Mouse (Mus musculus) CH12.LX (cell line): ENCODE measurements around the gene Fgfr2. TPM values are rescaled to one million over a fixed set of nuclear protein-coding genes. Genes with fewer than 3 reads are reported as not detected.

ENCODE experiments used
- DNase-seq: peaks from one replicate; pipeline ENCODE4 v3.0.0-alpha.2; 2013; ENCODE audit errors: extremely low read depth
- H3K27ac ChIP-seq: 2 replicates; pipeline ENCODE4 v1.5.1; 2012; ENCODE audit warnings: low read depth, mild to moderate bottlenecking, control low read depth, moderate library complexity; ENCODE audit not compliant: insufficient read depth
- H3K27me3 ChIP-seq: replicated peaks from 2 replicates; pipeline ENCODE3; 2012; ENCODE audit warnings: inconsistent platforms
- H3K36me3 ChIP-seq, 2 experiments: replicated peaks in 1 of 2; 2 replicates each; pipeline versions ENCODE3 to v1.6.1; 2012; ENCODE audit warnings: inconsistent platforms in 1 of 2, low read length in 1 of 2, mild to moderate bottlenecking in 1 of 2, mixed read lengths in 1 of 2, moderate library complexity in 1 of 2; ENCODE audit not compliant: control insufficient read depth in 1 of 2, insufficient read depth in 1 of 2
- H3K4me1 ChIP-seq, 2 experiments: 2 replicates each; pipeline ENCODE4 v1.6.1; 2012; ENCODE audit warnings: inconsistent platforms in 1 of 2, moderate library complexity in 1 of 2; ENCODE audit not compliant: insufficient read depth in 2 of 2, control insufficient read depth in 1 of 2
- H3K4me2 ChIP-seq: 2 replicates; pipeline ENCODE4 v1.6.1; 2012; ENCODE audit warnings: low read depth, mild to moderate bottlenecking, control low read depth; ENCODE audit not compliant: poor library complexity, insufficient read depth, severe bottlenecking
- H3K4me3 ChIP-seq, 3 experiments: fragments of 150-350 bp in 1 of 3; sonication (generic) in 1 of 3; replicated peaks in 1 of 3; 2 replicates each; pipeline versions ENCODE3 to v1.5.1; 2011 to 2012; ENCODE audit warnings: low read depth in 2 of 3, low read length in 2 of 3, mild to moderate bottlenecking in 2 of 3, moderate library complexity in 2 of 3, control low read depth in 1 of 3, improper control_type of control experiment in 1 of 3, inconsistent platforms in 1 of 3, mixed read lengths in 1 of 3; ENCODE audit not compliant: poor library complexity in 1 of 3
- H3K79me2 ChIP-seq: replicated peaks from 2 replicates; pipeline ENCODE4 v1.6.1; 2012; ENCODE audit warnings: mild to moderate bottlenecking, moderate library complexity; ENCODE audit not compliant: control insufficient read depth, poor library complexity, insufficient read depth, severe bottlenecking; ENCODE audit errors: extremely low read depth
- H3K9ac ChIP-seq: 2 replicates; pipeline ENCODE4 v1.6.1; 2012; ENCODE audit warnings: low read depth, mild to moderate bottlenecking, control low read depth, moderate library complexity; ENCODE audit not compliant: insufficient read depth
- H3K9me3 ChIP-seq: replicated peaks from 2 replicates; pipeline ENCODE3; 2012; ENCODE audit warnings: low read length, inconsistent platforms, mixed read lengths
- BHLHE40 ChIP-seq: IDR thresholded peaks from 2 replicates; pipeline ENCODE4 v1.6.1; 2011; ENCODE audit warnings: mild to moderate bottlenecking, low read depth, low read length, improper control_type of control experiment
- CTCF ChIP-seq, 2 experiments: IDR thresholded peaks in 1 of 2; conservative IDR thresholded peaks in 1 of 2; 2 replicates each; pipeline ENCODE4 v1.5.1; 2011 to 2012; ENCODE audit warnings: low read depth in 2 of 2, low read length in 2 of 2, improper control_type of control experiment in 1 of 2, inconsistent platforms in 1 of 2, mild to moderate bottlenecking in 1 of 2, moderate library complexity in 1 of 2
- E2F4 ChIP-seq: IDR thresholded peaks from 2 replicates; pipeline ENCODE4 v1.6.1; 2011; ENCODE audit warnings: low read depth, low read length, improper control_type of control experiment; ENCODE audit not compliant: insufficient replicate concordance
- ELF1 ChIP-seq: IDR thresholded peaks from 2 replicates; pipeline ENCODE4 v1.6.1; 2014; ENCODE audit warnings: low read depth, mild to moderate bottlenecking, inconsistent platforms, low read length, improper control_type of control experiment
- EP300 ChIP-seq: IDR thresholded peaks from 2 replicates; pipeline ENCODE4 v1.6.1; 2011; ENCODE audit warnings: low read length, improper control_type of control experiment
- HCFC1 ChIP-seq: IDR thresholded peaks from 2 replicates; pipeline ENCODE4 v1.6.1; 2012; ENCODE audit warnings: low read depth, mild to moderate bottlenecking, inconsistent platforms, low read length, improper control_type of control experiment
- IRF4 ChIP-seq: IDR thresholded peaks from 2 replicates; pipeline ENCODE4 v1.6.1; 2014; ENCODE audit warnings: low read depth, mild to moderate bottlenecking, inconsistent platforms, low read length, improper control_type of control experiment
- JUND ChIP-seq: conservative IDR thresholded peaks from 2 replicates; pipeline ENCODE4 v1.6.1; 2011; ENCODE audit warnings: low read depth, low read length, improper control_type of control experiment
- KAT2A ChIP-seq: IDR thresholded peaks from 2 replicates; pipeline ENCODE4 v1.6.1; 2012; ENCODE audit warnings: low read length, improper control_type of control experiment, inconsistent platforms; ENCODE audit not compliant: insufficient replicate concordance
- MEF2A ChIP-seq: IDR thresholded peaks from 2 replicates; pipeline ENCODE4 v1.6.1; 2014; ENCODE audit warnings: low read depth, mild to moderate bottlenecking, inconsistent platforms, low read length, improper control_type of control experiment, borderline replicate concordance
- MYC ChIP-seq: IDR thresholded peaks from 2 replicates; pipeline ENCODE4 v1.6.1; 2011; ENCODE audit warnings: low read depth, mild to moderate bottlenecking, improper control_type of control experiment, low read length
- NRF1 ChIP-seq: IDR thresholded peaks from 2 replicates; pipeline ENCODE4 v1.6.1; 2014; ENCODE audit warnings: low read depth, mild to moderate bottlenecking, inconsistent platforms, low read length, improper control_type of control experiment, moderate library complexity
- POLR2AphosphoS2 ChIP-seq: IDR thresholded peaks from 2 replicates; pipeline ENCODE4 v1.6.1; 2011; ENCODE audit warnings: low read depth, low read length, improper control_type of control experiment
- SIN3A ChIP-seq: IDR thresholded peaks from 2 replicates; pipeline ENCODE4 v1.6.1; 2012; ENCODE audit warnings: low read length, improper control_type of control experiment, inconsistent platforms
- TBP ChIP-seq: conservative IDR thresholded peaks from 2 replicates; pipeline ENCODE4 v1.6.1; 2011; ENCODE audit warnings: low read depth, low read length, improper control_type of control experiment
- TCF12 ChIP-seq: IDR thresholded peaks from 2 replicates; pipeline ENCODE4 v1.6.1; 2014; ENCODE audit warnings: low read depth, mild to moderate bottlenecking, inconsistent platforms, low read length, improper control_type of control experiment
- UBTF ChIP-seq: IDR thresholded peaks from 2 replicates; pipeline ENCODE4 v1.6.1; 2012; ENCODE audit warnings: low read depth, mild to moderate bottlenecking, inconsistent platforms, low read length, improper control_type of control experiment, moderate library complexity
- USF1 ChIP-seq: IDR thresholded peaks from 2 replicates; pipeline ENCODE4 v1.6.1; 2014; ENCODE audit warnings: low read depth, mild to moderate bottlenecking, inconsistent platforms, low read length, improper control_type of control experiment
- USF2 ChIP-seq: conservative IDR thresholded peaks from 2 replicates; pipeline ENCODE4 v1.6.1; 2011; ENCODE audit warnings: low read depth, low read length, improper control_type of control experiment
- ZKSCAN1 ChIP-seq: IDR thresholded peaks from 2 replicates; pipeline ENCODE4 v1.6.1; 2012; ENCODE audit warnings: low read depth, inconsistent platforms, low read length, improper control_type of control experiment, borderline replicate concordance
- ZMIZ1 ChIP-seq: IDR thresholded peaks from 2 replicates; pipeline ENCODE4 v1.6.1; 2012; ENCODE audit warnings: low read depth, mild to moderate bottlenecking, inconsistent platforms, low read length, improper control_type of control experiment
- dilution Hi-C: fragments of 300-500 bp; cut with MboI; formaldehyde crosslinking; loops from 2 replicates; pipeline ENCODE4 v1.14.3; 2020; ENCODE audit warnings: low sequenced_read_pairs; ENCODE audit not compliant: extremely low pct_unique_long_range_greater_than_20kb, extremely low pct_ligation_motif_present
- in situ Hi-C: fragments of 300-500 bp; cut with MboI; formaldehyde crosslinking; loops from 3 replicates; pipeline ENCODE4 v1.14.3; 2019; ENCODE audit warnings: low sequenced_read_pairs, low pct_ligation_motif_present, low pct_unique_long_range_greater_than_20kb, mixed read lengths
- polyA plus RNA-seq: library from polyadenylated mRNA; unstranded; fragments of >175 nt; gene quantifications from 2 replicates; pipeline ENCODE4 v1.2.1, GENCODE M21; 2012; ENCODE audit warnings: low read depth; ENCODE audit not compliant: insufficient read length
- total RNA-seq, 2 experiments: library from RNA; depleted of rRNA; stranded (reverse); fragments of 300-350 nt in 1 of 2; fragments of >200 nt in 1 of 2; gene quantifications; 2 replicates each; pipeline ENCODE4 v1.2.3; 2012 to 2014

Gene Fgfr2
- total and polyA plus RNA-seq, 3 experiments, result not detected

DNA sequence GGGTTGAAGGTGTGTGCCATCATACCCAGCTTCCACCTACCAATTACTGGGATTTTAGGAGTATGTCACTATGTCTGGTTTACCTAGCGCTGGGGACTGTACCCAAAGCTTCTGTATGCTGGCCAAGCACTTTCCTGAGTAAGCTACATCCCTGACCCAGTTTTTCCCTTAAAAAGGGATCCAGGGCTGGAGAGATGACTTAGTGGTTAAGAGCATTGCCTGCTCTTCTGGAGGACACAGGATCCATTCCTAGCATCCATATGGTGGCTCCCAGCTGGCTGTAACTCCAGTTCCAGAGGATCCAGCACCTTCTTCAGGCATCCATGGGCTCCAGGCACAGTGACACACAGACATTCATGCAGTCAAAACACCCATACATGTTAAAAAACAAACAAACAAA lies 476.6 kb downstream of the Fgfr2 start:
- H3K4me1 ChIP-seq, result peaks cover 0 to 9% of the 10 kb centered on the region in 2 experiments; a peak in 2 of 4 replicates
- peaks cover 0 to 36% of the 10 kb centered on the region in 2 experiments for H3K36me3 ChIP-seq
- H3K9ac ChIP-seq, result no peak overlapping the region
- no peak overlapping the region for H3K4me3 ChIP-seq
- no peak for TF ChIP-seq CTCF (conservative IDR thresholded peaks at IDR 0.05 in 1 of 2, IDR thresholded peaks at IDR 0.05 in 1 of 2; ENCODE audit: low read depth in 2 of 2, low read length in 2 of 2)
- TF ChIP-seq E2F4, result no peak
- no peak for TF ChIP-seq USF1
- TF ChIP-seq IRF4, result no peak
- no peak for TF ChIP-seq KAT2A
- TF ChIP-seq BHLHE40, result no peak
- no peak for TF ChIP-seq POLR2AphosphoS2
- TF ChIP-seq TCF12, result no peak
- no peak for TF ChIP-seq EP300
- no peak for TF ChIP-seq NRF1
- H3K27ac ChIP-seq, result no peak overlapping the region
- DNase-seq, result no peak
- in situ Hi-C loops (no loop called here), dilution Hi-C loops (no loop called here)
- no peaks in the 10 kb centered on the region for H3K79me2 ChIP-seq
- H3K4me2 ChIP-seq, result no peak overlapping the region
- H3K9me3 ChIP-seq, result no peaks in the 10 kb centered on the region
- no peaks in the 10 kb centered on the region for H3K27me3 ChIP-seq

DNA sequence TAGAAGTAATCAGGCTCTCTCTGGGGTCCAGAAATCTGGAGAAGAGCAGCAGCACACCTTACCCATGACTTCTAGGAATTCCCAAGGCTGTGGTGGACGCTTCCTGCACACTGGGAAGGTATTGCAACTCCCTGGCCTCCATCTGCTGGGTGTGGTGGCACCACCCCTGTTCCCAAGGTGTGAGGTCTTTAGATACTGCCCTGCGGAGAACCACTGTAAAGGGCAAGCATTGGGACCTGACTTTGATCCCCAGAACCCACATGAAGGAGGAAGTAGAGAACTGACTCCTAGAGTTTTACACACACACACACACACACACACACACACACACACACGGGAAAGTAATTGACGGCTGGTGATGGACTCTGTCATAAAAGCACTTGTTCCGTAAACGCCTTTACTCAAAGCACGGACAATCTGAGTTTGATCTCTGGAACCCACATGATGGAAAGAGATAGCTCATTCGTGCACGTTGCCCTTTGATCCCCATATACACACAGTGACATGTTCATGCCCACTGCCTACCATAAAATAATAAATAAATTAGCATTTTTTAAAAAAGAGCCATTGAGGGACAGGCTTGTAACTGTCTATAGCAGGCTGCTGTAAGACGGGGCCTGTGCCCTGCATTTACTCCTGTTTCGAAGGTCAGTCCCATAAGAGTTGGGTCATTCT lies 478.4 kb downstream of the Fgfr2 start:
- no peak for DNase-seq
- TF ChIP-seq USF1 (no peak), USF2 (no peak), KAT2A (no peak), MEF2A (no peak), HCFC1 (no peak), IRF4 (no peak), ZMIZ1 (no peak), NRF1 (no peak), ELF1 (no peak), UBTF (no peak), SIN3A (no peak), JUND (no peak), ZKSCAN1 (no peak), TBP (no peak), MYC (no peak)
- Histone ChIP-seq H3K4me2 (no peak overlapping the region), H3K4me1 (peaks cover 0 to 9% of the 10 kb centered on the region in 2 experiments; a peak in 2 of 4 replicates), H3K4me3 (no peak overlapping the region), H3K79me2 (no peaks in the 10 kb centered on the region), H3K9ac (no peak overlapping the region), H3K36me3 (peaks cover 0 to 33% of the 10 kb centered on the region in 2 experiments), H3K9me3 (no peaks in the 10 kb centered on the region), H3K27ac (no peak overlapping the region), H3K27me3 (no peaks in the 10 kb centered on the region)
- dilution Hi-C loops (no loop called here), in situ Hi-C loops (no loop called here)
